Mouse (Mus musculus) heart, postnatal 0 days (tissue): ENCODE measurements around the gene Cd163.

ENCODE experiments used
- CTCF ChIP-seq: IDR thresholded peaks from 2 replicates; pipeline ENCODE4 v1.5.1; 2016; ENCODE audit warnings: antibody characterized with exemption, control low read depth, low read depth
- EP300 ChIP-seq: IDR thresholded peaks from 2 replicates; pipeline ENCODE4 v1.6.1; 2016; ENCODE audit warnings: antibody characterized with exemption, low read depth

DNA sequence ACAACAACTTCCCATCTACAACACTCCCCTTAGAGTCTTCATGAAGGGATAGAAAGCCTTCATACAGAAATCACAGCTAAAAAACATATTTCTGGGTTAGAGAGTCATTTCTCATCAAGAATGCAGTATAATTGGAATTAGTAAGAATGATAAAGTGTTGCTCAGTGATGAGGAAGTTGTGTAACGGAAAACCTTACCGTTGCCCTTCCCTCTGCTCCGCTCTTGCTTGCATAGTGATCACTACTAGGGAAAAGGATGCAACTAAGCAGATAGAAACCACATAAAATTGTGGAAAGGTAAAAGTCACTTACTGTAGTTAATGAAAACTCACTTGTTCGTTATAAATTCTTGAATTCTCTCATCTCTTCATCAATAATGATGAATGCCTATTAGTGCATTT is 21.7 kb upstream of the Cd163 start:
- TF ChIP-seq CTCF (no peak), EP300 (no peak)
